Mouse (Mus musculus): ENCODE results near the gene Tep1.
"Not testable (repeated sequence)": the region's sequence is repeated elsewhere in the genome, so short reads cannot be mapped to it uniquely, and the experiment has no call there.

The Tep1 gene

DNA sequence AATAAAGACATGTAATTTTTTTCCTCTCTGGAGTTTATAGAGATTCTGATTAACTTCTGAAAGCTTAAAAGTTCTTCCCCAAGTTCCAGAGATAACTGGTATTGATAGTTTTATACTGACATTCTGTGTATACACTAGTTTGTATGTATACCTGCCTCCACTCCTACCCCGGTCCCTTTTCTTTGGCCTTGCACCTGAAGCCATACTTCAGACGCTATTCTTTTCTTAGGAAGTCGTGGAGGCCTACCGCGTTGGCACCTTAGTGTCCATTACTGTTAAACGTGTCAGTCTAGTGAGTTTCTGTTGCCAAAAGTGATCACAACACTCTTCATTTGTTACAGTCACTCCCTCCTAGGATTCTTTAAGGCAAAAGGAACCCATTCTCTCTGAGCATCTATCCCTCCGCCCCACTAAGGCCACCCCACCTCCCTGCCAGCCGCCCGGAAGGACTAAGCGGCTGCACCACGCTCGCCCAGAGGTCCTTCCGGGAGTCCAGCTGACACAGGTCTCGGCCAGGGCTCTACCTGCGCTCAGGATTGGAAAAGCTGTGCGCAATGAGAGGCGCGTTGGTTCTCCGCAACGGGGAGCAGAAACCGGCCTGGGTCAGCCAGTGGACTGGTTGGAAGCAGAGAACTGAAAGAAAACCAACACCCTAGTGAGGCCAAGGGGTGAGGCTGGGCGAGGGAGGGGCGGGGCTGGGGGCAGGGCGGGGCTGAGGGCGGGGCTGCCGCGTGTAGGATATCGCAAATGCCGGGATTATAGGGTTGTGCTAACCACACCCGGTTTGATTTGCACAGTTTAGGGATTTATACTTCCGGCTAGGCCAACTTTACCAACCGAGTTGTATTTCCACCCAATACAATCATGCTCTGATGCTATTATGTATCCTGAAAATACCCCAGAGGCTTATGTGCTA is at the start of gene Tep1:
TSS of gene Tep1 (minus strand) at position 672 of the 916 bp plus-strand sequence.
- DNase-seq (ENCODE audit: low spot score in 2 of 2), result peak in 1 of 2 experiments; percentile 57

DNA sequence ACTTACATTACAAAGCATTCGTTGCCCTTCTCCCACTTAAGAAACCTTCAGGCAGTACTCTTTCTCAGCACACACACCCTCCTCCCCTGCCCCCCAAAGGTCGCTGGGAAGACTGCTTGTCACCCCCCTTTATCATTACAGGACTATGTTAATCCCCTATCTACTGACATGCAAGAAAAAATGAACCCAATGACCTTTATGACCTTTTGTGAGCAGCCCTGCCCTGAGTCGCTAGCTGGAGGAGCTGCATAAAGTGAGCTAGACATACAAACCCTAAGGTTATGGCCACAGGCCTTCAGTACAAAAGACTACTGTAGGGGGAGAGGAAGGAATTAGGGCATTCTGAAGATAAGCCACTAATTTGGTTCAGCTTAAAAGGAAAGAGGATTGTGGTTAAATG is 41.0 kb upstream of the Tep1 start:
- DNase-seq (ENCODE audit: low spot score in 2 of 2), result no peak

DNA sequence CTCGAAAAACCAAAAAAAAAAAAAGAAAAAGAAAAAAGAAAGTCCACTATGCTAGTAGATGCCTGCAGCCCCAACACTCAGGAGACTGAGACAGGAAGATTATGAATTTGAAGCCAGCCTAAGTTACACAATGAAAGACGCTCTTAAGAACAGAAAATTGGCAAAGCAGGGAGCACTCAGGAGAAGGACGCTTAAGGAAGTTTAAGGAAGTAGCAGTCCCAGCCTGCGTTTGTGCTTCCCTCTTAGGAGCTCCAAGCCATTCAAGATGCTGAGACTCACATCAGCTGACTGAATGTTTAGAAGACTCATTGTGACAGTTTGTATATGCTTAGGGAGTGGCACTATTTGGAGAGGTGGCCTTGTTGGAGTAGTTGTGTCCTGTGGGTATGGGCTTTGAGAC is 37.8 kb upstream of the Tep1 start:
- DNase-seq (ENCODE audit: low spot score in 2 of 2), result no peak

DNA sequence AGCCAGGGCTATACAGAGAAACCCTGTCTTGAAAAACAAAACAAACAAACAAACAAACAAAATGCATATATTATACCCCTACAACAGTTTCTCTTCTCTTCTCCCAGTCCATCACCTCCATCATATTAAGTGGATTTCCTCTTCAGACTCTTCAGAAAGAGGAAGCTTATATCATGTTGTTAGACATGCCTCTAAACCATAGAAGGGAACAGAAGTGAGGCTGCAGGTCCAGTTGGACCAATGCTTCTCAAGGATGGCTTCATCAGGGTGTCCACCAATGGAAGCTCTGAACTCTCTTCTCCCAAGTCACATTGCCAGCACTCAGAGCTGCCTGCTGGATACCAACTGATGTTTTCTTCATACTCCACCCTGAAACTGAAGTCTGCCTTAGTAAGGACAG is 35.0 kb upstream of the Tep1 start:
- not testable (repeated sequence) for DNase-seq (ENCODE audit: low spot score in 2 of 2)

DNA sequence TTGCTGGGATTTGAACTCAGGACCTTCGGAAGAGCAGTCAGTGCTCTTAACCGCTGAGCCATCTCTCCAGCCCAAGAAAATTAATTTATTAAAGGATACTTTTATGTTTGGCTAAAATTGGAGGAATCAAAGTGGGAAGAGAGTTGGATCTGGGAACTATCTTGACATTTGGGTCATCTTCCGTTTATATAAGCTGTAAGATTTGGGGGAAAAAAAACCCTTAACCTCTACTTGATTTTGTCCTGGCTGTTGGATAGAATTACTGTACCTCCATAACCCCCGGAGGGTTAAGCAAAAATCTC is 34.4 kb upstream of the Tep1 start:
- DNase-seq (ENCODE audit: low spot score in 2 of 2), result no peak

DNA sequence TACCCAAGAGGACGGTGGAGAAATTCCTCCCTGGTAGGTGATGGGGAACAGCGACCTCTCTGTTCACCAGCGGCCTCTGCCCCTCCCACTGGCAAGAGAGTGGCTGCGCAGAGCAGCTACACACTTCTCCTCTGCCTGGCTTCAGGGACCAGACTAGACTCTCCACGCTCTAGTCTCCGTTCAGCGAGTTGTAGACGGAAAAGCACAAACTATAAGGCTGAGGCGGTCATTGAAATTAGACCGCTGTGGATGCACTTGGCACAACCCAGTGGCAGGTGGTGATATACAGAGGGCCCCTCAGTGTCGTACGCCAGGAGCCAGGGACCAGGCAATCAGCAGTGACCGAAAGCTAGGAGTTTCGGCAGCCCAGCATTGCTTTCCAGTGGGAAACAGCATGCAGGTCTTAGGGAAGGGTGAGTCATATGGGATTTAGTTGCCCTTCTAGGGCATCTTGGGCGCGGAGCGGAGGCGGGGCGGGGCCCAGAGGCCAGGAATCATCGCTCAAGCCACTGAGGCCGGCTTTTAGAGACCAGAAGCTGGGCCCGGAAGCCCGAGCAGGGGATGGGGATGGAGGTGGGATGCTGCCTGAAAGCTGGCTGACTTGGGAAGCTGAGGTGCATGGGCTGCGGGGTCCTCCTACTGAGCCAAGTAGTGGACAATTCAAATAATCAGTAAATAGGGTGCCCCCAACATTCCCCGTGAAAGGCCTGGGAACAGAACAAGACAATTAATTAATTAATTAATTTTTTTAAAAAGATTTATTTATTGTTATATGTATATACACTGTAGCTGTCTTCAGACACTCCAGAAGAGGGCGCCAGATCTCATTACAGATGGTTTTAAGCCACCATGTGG is 33.8 kb upstream of the Tep1 start:
- DNase-seq (ENCODE audit: low spot score in 2 of 2), result peak in 1 of 2 experiments; percentile 29

DNA sequence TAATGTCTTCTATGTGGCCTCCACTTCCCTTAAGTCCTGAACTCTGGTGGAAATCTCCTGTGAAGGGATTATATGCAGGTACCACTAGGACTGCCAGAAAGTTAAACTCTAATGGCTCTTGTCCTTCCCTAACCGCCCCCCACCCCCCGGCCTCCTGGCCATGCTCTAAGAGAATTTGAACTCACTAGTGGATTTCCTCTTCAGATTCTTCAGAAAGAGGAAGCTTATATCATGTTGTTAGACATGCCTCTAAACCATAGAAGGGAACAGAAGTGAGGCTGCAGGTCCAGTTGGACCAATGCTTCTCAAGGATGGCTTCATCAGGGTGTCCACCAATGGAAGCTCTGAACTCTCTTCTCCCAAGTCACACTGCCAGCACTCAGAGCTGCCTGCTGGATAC is 27.6 kb upstream of the Tep1 start:
- not testable (repeated sequence) for DNase-seq (ENCODE audit: low spot score in 2 of 2)

DNA sequence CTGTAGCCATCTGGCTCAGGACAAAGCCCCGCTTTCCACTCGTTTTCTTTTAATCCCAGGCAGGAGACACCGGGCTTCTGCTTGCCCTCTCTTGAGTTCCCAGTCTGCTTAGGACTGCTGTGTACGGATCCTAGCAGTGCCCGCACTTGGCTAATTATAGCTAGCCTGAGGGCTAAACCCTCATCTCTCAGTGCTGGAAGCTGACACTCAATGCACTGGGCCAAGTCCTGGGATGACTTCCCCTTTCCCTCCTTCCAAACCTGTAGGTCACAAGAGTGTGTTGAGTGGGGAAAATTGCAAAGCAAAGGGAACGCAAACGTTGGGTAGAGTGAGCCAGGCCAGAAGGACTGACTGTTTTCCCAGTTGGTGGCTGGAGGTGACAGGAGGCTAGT is 27.0 kb upstream of the Tep1 start, which contains the start of gene Klhl33:
TSS of gene Klhl33 (minus strand) at position 134 of the 392 bp plus-strand sequence.
- DNase-seq (ENCODE audit: low spot score in 2 of 2), result no peak

DNA sequence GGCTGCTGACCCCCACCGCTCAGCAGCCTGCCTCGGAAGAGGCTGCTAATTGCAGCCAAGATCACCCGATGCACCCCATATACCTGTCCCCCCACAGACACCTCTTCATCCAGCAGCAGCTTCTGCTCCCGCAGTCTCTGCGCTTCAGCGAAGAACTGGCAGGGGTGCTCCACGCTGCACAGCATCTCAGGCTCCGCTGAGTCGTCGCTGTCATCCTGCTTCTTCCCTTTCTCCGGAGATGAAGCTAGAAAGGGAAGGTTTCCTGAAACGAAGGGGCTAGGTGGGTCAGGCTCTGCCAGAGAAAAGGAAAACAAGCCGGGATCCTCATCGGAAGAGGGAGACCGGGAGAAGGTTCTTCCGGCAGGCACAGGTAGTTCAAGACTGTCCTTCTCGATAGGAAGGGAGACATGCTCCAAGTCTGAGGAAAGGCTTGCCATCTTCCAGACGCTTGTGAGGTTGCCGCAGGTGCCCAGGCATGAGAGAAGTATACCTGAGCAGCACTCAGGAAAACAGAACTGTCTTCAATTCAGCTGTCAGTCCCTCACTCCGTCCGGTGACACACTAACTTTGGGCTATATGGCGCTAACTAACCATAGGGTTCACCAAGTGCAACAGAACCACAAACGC is 26.5 kb upstream of the Tep1 start:
- peak in 1 of 2 experiments; percentile 29 for DNase-seq (ENCODE audit: low spot score in 2 of 2)

DNA sequence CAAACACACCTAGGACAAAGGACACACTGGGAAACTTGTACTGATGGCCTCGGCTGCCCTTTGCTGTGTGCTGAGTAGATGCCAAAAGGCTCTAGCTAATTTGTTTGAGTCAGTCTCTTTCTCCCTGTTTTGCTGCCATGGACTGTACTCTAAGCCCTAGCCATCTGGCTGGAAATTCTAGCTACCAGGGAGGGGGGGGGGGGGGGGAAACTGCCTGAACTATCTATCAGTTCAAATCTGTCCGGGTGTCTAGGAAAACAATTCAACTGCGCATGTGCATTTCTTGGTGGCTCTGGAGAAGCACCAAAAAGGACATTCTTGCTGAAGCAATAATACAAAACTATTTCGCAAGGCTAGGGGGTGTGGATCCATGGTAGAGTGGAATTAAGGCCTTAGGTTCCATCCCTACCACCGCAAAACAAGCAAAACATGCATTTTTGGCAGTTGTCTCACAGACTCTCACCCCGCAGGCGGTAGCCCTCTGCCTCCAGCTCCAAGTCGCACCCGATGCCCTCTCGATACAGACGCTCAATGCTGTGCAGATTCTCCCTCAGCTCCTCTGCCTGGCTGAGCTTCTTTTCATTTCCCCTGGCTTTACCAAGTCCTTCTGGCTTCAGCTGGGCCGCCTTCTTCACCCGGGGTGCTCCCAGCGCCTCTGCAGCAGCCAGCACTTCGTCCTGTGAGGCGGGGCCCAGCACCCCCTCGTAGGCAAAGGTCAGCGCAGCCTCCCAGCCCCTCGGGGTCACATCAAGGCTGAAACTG is 25.8 kb upstream of the Tep1 start:
- peak in 1 of 2 experiments; percentile 39 for DNase-seq (ENCODE audit: low spot score in 2 of 2)

DNA sequence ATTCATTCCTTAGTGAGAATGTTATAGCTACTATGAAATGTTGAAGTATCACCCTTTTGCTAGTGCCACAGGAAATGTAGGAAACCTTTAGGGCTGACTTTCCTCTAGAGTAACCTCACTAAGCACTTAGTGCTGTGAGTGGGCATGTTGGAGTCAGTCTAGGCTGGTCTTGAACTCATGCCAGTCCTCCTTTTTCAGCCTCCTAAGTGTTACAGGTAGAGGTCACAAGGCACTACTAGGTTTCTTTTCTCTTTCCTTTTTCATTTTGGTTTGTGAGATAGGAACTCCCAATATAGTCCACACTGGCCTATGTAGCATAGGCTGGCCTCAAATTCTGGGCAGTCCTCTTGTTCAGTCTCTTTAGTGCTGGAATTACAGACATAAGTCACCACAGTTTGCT is 25.0 kb upstream of the Tep1 start:
- no peak for DNase-seq (ENCODE audit: low spot score in 2 of 2)

DNA sequence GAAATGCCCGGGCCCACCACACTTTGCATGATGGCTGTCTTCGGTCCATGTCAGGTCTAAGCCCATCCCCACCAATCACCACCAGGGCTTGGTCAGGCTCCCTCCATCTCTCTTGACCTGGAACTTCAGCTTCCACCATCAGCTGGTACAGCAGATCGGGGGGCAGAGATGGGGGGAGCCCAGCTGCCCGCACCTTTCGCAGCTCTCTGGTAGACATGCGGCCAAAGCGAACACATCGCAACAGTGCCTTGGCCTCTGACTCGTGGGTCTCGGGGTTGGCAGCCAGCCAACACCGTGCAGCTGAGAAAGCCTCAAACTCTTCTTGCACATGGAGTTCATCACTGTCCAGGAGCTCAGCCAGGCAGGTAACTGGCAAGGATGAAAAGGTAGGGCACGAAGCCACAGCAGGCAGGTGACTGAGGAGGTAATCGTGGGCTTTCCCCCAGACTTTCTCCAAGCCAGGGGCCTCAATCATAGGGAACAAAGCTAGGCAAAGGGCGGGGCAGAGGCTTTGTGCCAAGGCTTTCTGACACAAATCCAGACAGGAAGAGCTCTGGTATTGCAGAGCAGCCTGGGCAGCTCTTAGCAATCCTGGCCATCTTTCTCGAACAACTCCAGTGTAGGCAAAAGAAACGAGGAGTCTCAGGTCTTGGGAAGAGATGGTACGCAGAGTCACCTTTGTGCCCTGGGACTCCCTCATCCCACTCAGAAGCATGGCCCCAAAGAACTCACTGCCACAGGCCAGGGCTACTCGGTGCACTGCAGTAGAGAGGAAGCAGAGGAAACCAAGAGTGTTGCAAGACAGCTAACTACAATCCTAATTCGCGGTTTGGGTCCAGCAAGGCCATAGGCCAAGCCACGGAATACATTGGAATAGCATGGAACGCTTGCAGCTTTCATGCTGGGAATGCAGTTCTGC is 22.4 kb upstream of the Tep1 start:
- DNase-seq (ENCODE audit: low spot score in 2 of 2), result no peak

DNA sequence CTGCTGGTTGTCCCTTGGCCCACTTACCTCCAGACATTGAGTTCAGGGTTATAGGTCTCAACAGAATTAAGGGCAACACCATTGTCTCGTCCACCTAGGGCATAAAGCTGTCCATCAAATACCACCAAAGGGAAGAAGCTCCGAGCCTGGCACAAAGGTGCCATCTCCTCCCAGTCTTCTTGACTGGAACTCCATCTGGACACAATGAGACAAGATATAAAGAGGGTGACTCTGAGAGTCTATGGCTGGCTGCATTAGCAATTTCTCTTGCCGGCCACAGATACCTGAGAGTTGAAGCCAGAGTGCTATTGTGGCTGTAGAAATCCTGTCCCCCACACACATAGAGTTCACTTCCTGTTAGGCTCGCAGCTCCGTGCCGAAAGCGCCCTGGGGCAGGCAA is 21.7 kb upstream of the Tep1 start:
- no peak for DNase-seq (ENCODE audit: low spot score in 2 of 2)

DNA sequence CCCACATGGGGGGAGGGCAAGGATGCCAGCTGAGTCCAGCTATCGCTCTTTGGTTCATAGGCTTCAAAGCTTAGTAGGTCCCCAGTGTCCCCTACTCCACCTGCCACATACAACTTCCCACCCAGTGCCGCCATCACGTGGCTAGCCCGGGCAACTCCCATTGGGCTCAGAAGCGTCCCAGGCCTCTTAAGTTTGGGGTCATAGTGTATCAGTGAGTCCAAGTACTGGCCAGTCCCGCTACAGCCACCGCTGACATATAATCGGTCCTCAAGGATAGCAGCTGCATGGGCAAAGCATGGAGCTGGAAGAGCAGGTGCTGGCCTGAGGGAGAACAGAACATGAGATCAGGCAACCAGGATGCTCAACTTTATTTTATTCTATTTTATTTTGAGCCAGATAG is 21.3 kb upstream of the Tep1 start:
- no peak for DNase-seq (ENCODE audit: low spot score in 2 of 2)

DNA sequence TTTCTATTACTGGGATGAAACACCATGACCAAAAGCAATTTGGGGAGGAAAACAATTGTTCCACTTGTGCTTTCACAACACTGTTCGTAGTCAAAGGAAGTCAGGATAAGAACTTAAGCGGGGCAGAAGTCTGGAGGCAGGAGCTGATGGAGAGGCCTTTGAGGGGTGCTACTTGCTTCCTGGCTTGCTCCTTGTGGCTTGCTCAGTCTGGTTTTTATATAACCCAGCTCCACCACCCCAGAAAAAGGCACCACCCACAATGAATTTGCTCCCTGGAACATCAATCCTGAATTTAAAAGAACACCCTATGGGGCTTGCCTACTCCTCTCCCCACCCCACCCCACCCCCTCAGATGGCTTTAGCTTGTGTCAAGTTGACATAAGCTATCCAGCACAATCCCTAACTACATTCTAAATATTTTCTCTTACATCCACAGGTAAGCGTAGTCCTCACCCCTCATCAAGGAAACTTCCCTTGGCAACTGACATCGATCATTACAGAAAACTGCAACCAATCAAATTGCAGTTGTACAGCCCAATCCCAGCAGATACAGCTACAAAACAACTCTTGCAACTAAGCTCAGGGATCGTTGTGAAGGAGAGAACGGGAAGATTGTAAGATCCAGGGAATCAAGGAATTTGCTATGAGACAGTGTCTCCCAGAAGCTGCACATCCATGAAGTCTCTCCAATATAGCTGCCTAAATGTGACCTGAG is 6.0 kb upstream of the Tep1 start:
- peak in 1 of 2 experiments; percentile 22 for DNase-seq (ENCODE audit: low spot score in 2 of 2)

DNA sequence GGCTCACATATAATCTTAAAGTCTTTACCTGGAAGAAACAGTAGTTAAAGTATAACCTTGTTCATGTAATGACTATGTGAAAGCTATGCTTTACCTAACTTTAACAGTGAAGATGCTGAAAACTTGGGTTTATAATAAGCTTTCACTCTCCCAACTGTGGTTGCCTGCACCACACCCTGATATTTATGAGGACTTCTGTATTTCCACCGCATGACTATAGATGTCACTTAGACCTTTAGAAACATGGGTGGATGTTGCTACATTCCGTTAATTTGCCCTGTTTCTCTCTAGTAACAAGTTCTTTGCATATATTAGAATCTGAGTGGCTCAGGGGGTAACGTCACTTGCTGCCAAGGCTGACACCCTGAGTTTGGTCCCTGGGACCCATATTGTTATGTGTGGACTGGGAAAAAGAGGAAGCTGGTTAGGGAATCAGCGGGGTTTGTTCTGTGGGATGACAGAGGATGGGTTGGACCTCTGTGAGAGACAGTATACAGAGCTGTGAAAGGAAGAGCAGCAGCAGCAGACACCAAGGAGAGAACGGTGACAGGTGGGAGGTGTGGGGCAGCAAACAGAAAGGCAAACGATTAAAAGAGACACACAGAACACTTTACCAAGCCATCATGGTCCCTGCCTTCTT is 5.4 kb upstream of the Tep1 start:
- no peak for DNase-seq (ENCODE audit: low spot score in 2 of 2)

DNA sequence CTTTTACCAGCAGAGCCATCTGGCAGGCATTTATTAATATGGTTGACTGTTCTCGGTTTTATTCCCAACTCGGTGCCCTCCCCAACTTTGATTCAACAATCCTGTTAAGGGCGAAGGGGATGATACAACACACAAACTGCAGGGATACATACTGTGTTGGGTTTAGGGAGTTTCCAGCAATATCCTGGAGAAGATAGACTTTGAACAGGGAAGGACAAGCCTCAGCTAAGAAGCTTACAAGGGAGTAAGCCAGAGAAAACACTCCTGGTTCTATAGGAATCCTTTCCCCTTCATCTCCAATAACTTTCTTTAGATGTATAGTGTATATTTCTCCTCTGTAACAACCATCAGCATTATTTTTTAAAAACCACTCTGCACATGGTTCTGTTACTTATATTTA is 4.8 kb upstream of the Tep1 start:
- no peak for DNase-seq (ENCODE audit: low spot score in 2 of 2)

DNA sequence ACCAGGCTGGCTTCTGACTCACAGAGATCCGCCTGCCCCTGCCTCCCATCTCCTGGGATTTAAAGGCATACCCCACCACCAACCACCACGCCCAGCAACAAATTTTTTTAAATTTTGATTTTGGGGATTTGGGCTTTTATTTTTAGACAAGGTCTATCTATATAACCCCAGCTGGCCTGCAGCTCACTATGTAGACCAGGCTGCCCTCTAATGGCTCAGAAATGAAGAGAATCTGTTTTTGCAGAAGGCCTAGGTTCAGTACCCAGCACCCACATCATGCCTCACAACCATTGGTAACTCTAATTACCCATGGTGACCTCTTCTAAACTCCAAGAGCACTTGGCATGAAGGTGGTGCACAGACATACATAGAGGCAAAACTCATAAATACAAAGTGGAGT is 924 bp upstream of the Tep1 start:
- DNase-seq (ENCODE audit: low spot score in 2 of 2), result no peak

DNA sequence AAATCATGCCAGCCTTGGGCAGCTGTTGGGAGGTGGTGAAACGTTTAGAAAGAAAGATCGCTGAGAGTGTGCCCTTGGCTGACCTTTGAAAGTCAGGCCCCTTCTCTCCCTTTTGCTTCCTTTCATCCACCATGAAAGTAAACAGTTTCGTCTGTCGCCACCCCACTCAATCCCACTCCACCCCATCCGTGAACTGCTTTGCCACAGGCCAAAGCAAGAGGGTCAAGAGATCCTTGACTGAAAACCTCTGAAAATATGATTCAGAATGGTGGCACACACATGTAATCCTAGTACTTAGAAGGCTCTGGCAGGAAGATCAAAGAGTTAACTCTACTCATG is 414 bp upstream of the Tep1 start:
- DNase-seq (ENCODE audit: low spot score in 2 of 2), result peak in 1 of 2 experiments; percentile 9

DNA sequence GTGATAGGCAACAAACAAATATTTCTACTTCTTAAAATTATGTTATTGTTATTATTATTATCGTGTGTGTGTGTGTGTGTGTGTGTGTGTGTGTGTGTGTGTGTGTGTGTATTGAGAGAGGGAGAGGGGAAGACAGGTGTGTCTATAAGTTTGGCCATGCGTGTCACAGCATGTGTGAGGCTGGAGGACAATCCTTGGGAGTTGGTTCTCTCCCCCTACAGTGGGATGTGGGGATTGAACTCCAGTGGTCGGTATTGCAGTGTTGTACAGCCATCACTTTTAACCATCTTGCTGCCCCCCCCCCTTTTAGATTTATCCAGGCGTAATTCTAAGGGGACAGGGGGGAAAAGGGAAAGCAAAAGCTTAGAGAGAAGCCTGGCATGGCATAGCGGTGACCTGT is 1.7 kb downstream of the Tep1 start:
- no peak for DNase-seq (ENCODE audit: low spot score in 2 of 2)

Data from left cerebral cortex, adult 9 months (tissue).